Mouse (Mus musculus): ENCODE data around the gene Nkain4. TPM values are rescaled to one million over a fixed set of nuclear protein-coding genes. Genes with fewer than 3 reads are reported as not detected.

Nkain4 gene
- total and polyA plus RNA-seq, 2 experiments from 2014 or later = 76.0 to 133 TPM

GRCm38 (mm10) chr2:180967010-180967763, 12.7 kb upstream of the Nkain4 start, which contains the start of gene Arfgap1:
Arfgap1 (plus strand) TSS chr2:180967225.
- DNase-seq (ENCODE audit: low spot score) = peak; percentile 97
- H3K4me2 ChIP-seq (ENCODE audit: low read depth, low read length) = peak within 1 kb of the TSS; percentile 96
- under 1% methylated on average over 57 of the region's 57 CpGs for whole genome bisulfite sequencing
- peak; percentile 92 for ATAC-seq
- peak within 1 kb of the TSS; percentile 95 for H3K9ac ChIP-seq (replicated peaks; ENCODE audit: low read length)
- H3K9me3 ChIP-seq (ENCODE audit: low read length) = no peaks in the 10 kb centered on the region
- TF ChIP-seq CTCF (IDR thresholded peaks at IDR 0.05; ENCODE audit: low read depth) = peak; percentile 9; the same call in 1 of the 2 replicates
- peak within 1 kb of the TSS; percentile 93 for H3K27ac ChIP-seq
- no peaks in the 10 kb centered on the region for H3K27me3 ChIP-seq (ENCODE audit: insufficient read depth, low read length)
- peak within 1 kb of the TSS; percentile 86 for H3K4me3 ChIP-seq (ENCODE audit: low read length)
- H3K36me3 ChIP-seq (ENCODE audit: insufficient read depth, low read length) = peaks cover 25% of the 10 kb centered on the region
- peaks cover 7% of the 10 kb centered on the region; the same call in 1 of the 2 replicates for H3K4me1 ChIP-seq (ENCODE audit: insufficient read depth, low read length)

DNA sequence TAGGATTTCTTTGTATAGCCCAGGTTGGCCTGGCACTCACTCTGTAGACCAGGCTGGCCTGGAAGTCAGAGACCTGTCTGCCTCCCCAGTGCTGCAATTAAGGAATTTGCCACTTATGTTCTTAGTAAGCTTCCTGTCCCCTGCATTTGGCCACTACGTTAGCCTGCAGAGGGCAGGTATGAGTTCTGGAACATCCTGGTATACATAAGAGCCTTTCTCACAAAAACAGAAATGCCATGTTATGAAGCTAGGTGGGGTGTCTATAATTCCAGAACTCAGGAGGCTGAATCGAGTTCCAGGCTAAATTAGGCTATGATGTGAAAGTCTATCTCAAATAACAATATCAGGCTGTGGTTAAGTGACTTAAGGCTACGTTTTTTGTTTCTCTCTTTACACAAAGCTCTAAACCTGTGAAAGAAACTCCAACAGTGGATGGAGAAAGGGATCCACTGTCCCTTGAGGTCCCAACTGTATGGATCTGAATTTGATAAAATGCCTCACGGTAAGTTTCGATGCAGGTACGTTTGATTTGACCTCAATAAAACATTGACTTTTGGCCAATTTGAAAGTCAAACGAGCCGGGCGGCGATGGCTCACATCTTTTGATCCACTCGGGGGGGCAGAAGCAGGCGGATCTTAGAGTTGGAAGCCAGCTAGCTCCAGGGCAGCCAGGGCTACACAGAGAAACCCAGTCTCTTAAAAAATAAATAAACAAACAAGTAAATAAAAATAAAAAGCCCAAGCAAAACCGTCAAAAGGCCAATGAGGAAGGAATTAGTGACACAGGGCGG, 11.8 kb upstream of the Nkain4 start:
- H3K9me3 ChIP-seq (ENCODE audit: low read length) = no peaks in the 10 kb centered on the region
- H3K27ac ChIP-seq = peak overlapping the region; percentile 93
- peak; percentile 70 for TF ChIP-seq CTCF (IDR thresholded peaks at IDR 0.05; ENCODE audit: low read depth)
- H3K4me2 ChIP-seq (ENCODE audit: low read depth, low read length) = peak overlapping the region; percentile 96
- peaks cover 7% of the 10 kb centered on the region; the same call in 1 of the 2 replicates for H3K4me1 ChIP-seq (ENCODE audit: insufficient read depth, low read length)
- peaks cover 16% of the 10 kb centered on the region for H3K36me3 ChIP-seq (ENCODE audit: insufficient read depth, low read length)
- peak; percentile 58 for ATAC-seq
- DNase-seq (ENCODE audit: low spot score) = peak; percentile 78
- peak overlapping the region; percentile 95 for H3K9ac ChIP-seq (replicated peaks; ENCODE audit: low read length)
- no peaks in the 10 kb centered on the region for H3K27me3 ChIP-seq (ENCODE audit: insufficient read depth, low read length)
- WGBS = 9% methylated on average over 14 of the region's 14 CpGs
- H3K4me3 ChIP-seq (ENCODE audit: low read length) = peak overlapping the region; percentile 86

- Histone ChIP-seq H3K36me3 (ENCODE audit: insufficient read depth, low read length) (no peaks in the 10 kb centered on the region), H3K27ac (no peak overlapping the region), H3K27me3 (ENCODE audit: insufficient read depth, low read length) (no peaks in the 10 kb centered on the region), H3K4me3 (ENCODE audit: low read length) (no peak overlapping the region), H3K9ac (replicated peaks; ENCODE audit: low read length) (no peak overlapping the region), H3K4me1 (ENCODE audit: insufficient read depth, low read length) (peaks cover 7% of the 10 kb centered on the region; the same call in 1 of the 2 replicates), H3K9me3 (ENCODE audit: low read length) (no peaks in the 10 kb centered on the region), H3K4me2 (ENCODE audit: low read depth, low read length) (no peak overlapping the region)
- peak; percentile 76 for DNase-seq (ENCODE audit: low spot score)
- WGBS = 5% methylated on average over 5 of the region's 5 CpGs
- peak; percentile 33; the same call in 1 of the 2 replicates for ATAC-seq
- TF ChIP-seq CTCF (IDR thresholded peaks at IDR 0.05; ENCODE audit: low read depth) = peak; percentile 94
Measured at GRCm38 (mm10) chr2:180963956-180964355, 9.5 kb upstream of the Nkain4 start.

GRCm38 (mm10) chr2:180962616-180963308, 8.3 kb upstream of the Nkain4 start:
- no peak for TF ChIP-seq CTCF (IDR thresholded peaks at IDR 0.05; ENCODE audit: low read depth)
- Histone ChIP-seq H3K27ac (no peak overlapping the region), H3K9ac (replicated peaks; ENCODE audit: low read length) (no peak overlapping the region), H3K9me3 (ENCODE audit: low read length) (no peaks in the 10 kb centered on the region), H3K36me3 (ENCODE audit: insufficient read depth, low read length) (no peaks in the 10 kb centered on the region), H3K4me2 (ENCODE audit: low read depth, low read length) (no peak overlapping the region), H3K27me3 (ENCODE audit: insufficient read depth, low read length) (no peaks in the 10 kb centered on the region), H3K4me3 (ENCODE audit: low read length) (no peak overlapping the region), H3K4me1 (ENCODE audit: insufficient read depth, low read length) (0 out of 2 replicates have a peak, but pooled peaks cover under 1% of the 10 kb centered on the region)
- ATAC-seq = no peak
- 75% methylated on average over 2 of the region's 2 CpGs for WGBS
- DNase-seq (ENCODE audit: low spot score) = no peak

DNA sequence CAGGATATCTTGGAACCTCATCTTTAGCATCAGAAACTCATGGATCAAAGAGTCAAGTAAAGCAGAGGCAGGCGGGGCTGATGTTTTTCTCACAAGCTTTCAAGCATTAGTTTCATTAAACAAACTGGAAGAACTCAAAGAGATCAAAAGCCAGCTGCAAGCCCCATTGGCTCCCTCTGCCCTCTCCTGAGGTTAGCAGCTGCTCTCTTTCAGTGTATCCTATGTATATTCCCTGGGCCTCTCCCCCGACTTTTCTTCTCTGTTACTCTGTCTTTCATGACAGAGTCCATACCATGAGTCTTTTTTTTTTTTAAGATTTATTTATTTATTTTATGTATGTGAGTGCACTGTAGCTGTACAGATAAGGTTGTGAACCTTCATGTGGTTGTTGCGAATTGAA, 5.7 kb upstream of the Nkain4 start:
- Histone ChIP-seq H3K9me3 (ENCODE audit: low read length) (no peaks in the 10 kb centered on the region), H3K27ac (no peak overlapping the region), H3K4me1 (ENCODE audit: insufficient read depth, low read length) (no peaks in the 10 kb centered on the region), H3K9ac (replicated peaks; ENCODE audit: low read length) (no peak overlapping the region), H3K27me3 (ENCODE audit: insufficient read depth, low read length) (no peaks in the 10 kb centered on the region), H3K4me3 (ENCODE audit: low read length) (no peak overlapping the region), H3K4me2 (ENCODE audit: low read depth, low read length) (no peak overlapping the region), H3K36me3 (ENCODE audit: insufficient read depth, low read length) (no peaks in the 10 kb centered on the region)
- ATAC-seq (no peak), DNase-seq (ENCODE audit: low spot score) (no peak)
- TF ChIP-seq CTCF (IDR thresholded peaks at IDR 0.05; ENCODE audit: low read depth) = no peak
- 74% methylated on average over 3 of the region's 3 CpGs for WGBS

DNA sequence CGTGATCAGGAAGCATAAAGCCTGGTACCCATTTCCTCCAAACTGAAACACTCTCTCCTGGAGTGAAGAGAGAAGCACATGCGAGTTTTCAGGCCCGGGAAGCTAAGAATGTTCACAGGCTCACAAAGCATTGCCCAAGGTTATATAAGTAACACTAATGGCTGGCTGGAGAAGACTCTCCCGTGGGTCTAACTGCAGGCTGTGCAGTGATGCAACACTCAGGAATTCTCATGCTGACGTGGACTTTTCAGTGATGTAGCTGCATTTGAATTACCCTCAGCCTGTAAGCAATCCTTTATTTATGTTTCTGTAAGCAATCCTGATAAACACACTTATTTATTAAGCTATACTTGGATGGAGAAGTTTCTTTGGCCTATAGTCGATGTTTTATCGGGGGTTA, 5.1 kb upstream of the Nkain4 start:
- H3K9me3 ChIP-seq (ENCODE audit: low read length) = no peaks in the 10 kb centered on the region
- WGBS = 76% methylated on average over 7 of the region's 7 CpGs
- TF ChIP-seq CTCF (IDR thresholded peaks at IDR 0.05; ENCODE audit: low read depth) = no peak
- H3K36me3 ChIP-seq (ENCODE audit: insufficient read depth, low read length) = no peaks in the 10 kb centered on the region
- DNase-seq (ENCODE audit: low spot score) (no peak), ATAC-seq (no peak)
- no peaks in the 10 kb centered on the region for H3K4me1 ChIP-seq (ENCODE audit: insufficient read depth, low read length)
- H3K27ac ChIP-seq = no peak overlapping the region
- no peak overlapping the region for H3K4me2 ChIP-seq (ENCODE audit: low read depth, low read length)
- no peak overlapping the region for H3K4me3 ChIP-seq (ENCODE audit: low read length)
- H3K27me3 ChIP-seq (ENCODE audit: insufficient read depth, low read length) = no peaks in the 10 kb centered on the region
- H3K9ac ChIP-seq (replicated peaks; ENCODE audit: low read length) = no peak overlapping the region
